Mouse (Mus musculus): Measurements from ENCODE around the gene Olfr1392. TPM values are rescaled to one million over a fixed set of nuclear protein-coding genes. Genes with fewer than 3 reads are reported as not detected.

Gene Olfr1392
- polyA plus RNA-seq, 1 experiment = not detected

- H3K9me3 ChIP-seq (ENCODE audit: control insufficient read depth, low read length) = no peaks in the 10 kb centered on the region
- peak overlapping the region; percentile 80 for H3K4me3 ChIP-seq (replicated peaks)
- no peaks in the 10 kb centered on the region for H3K27me3 ChIP-seq (ENCODE audit: control insufficient read depth)
- no peak for TF ChIP-seq GATA1 (IDR thresholded peaks at IDR 0.05; ENCODE audit: low read length)
- TF ChIP-seq TAL1 (IDR thresholded peaks at IDR 0.05; ENCODE audit: low read length) = no peak
- H3K36me3 ChIP-seq (ENCODE audit: control insufficient read depth) = peaks cover 54% of the 10 kb centered on the region
- peaks cover 95% of the 10 kb centered on the region for H3K4me1 ChIP-seq (ENCODE audit: control insufficient read depth)
Observed at GRCm38 (mm10) chr11:49250422-49251379, 34.4 kb upstream of the Olfr1392 start.

DNA sequence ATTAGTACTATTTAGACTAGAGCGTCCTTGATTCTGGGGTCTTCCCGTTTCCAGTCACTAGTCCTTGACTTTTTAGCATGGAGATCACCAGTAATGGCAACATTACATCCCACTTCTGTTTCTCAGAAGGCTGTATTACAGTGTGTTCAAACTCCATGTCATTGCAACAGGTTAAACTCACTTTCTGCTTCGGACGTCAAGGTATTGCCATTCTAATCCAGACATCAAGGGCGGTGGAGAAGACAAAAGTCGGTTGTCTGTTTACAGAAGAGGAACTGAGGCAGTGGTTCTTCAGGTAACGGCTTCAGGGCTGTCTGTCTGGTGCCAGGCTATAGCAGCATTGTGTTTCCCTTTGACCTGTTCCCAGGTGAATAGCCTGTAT is 33.7 kb upstream of the Olfr1392 start:
- no peak for TF ChIP-seq TAL1 (IDR thresholded peaks at IDR 0.05; ENCODE audit: low read length)
- no peak for TF ChIP-seq GATA1 (IDR thresholded peaks at IDR 0.05; ENCODE audit: low read length)
- H3K36me3 ChIP-seq (ENCODE audit: control insufficient read depth) = peaks cover 60% of the 10 kb centered on the region
- no peaks in the 10 kb centered on the region for H3K9me3 ChIP-seq (ENCODE audit: control insufficient read depth, low read length)
- H3K4me3 ChIP-seq (replicated peaks) = peak overlapping the region; percentile 80
- H3K4me1 ChIP-seq (ENCODE audit: control insufficient read depth) = peaks cover 88% of the 10 kb centered on the region
- no peaks in the 10 kb centered on the region for H3K27me3 ChIP-seq (ENCODE audit: control insufficient read depth)

GRCm38 (mm10) chr11:49252048-49252447 is 33.0 kb upstream of the Olfr1392 start:
- H3K4me1 ChIP-seq (ENCODE audit: control insufficient read depth) = peaks cover 81% of the 10 kb centered on the region
- H3K4me3 ChIP-seq (replicated peaks) = peak overlapping the region; percentile 80
- no peak for TF ChIP-seq TAL1 (IDR thresholded peaks at IDR 0.05; ENCODE audit: low read length)
- TF ChIP-seq GATA1 (IDR thresholded peaks at IDR 0.05; ENCODE audit: low read length) = no peak
- no peaks in the 10 kb centered on the region for H3K9me3 ChIP-seq (ENCODE audit: control insufficient read depth, low read length)
- H3K27me3 ChIP-seq (ENCODE audit: control insufficient read depth) = no peaks in the 10 kb centered on the region
- peaks cover 66% of the 10 kb centered on the region for H3K36me3 ChIP-seq (ENCODE audit: control insufficient read depth)

DNA sequence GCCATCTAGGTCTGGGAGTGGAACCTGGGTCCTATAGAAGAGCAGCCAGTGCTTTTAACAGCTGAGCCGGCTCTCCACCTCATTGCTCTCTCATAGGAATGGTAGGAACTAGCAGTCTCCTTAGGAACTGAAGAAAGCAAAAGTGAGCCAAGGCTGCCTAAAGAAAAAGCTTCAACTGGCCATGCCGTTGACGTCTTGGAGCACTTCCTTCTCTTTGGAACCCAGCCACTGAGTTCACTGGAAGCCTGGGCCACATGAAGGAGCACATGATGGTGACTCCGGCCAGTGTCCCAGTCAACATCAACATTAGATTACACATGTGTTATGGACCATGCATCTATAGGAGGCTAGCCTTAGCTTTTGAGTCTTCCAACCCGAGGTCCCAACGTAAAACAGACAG is 32.0 kb upstream of the Olfr1392 start:
- H3K27me3 ChIP-seq (ENCODE audit: control insufficient read depth) = no peaks in the 10 kb centered on the region
- no peak overlapping the region for H3K4me3 ChIP-seq (replicated peaks)
- H3K4me1 ChIP-seq (ENCODE audit: control insufficient read depth) = peaks cover 71% of the 10 kb centered on the region
- H3K9me3 ChIP-seq (ENCODE audit: control insufficient read depth, low read length) = no peaks in the 10 kb centered on the region
- no peak for TF ChIP-seq TAL1 (IDR thresholded peaks at IDR 0.05; ENCODE audit: low read length)
- TF ChIP-seq GATA1 (IDR thresholded peaks at IDR 0.05; ENCODE audit: low read length) = no peak
- peaks cover 72% of the 10 kb centered on the region for H3K36me3 ChIP-seq (ENCODE audit: control insufficient read depth)

- Histone ChIP-seq H3K27me3 (ENCODE audit: control insufficient read depth) (no peaks in the 10 kb centered on the region), H3K36me3 (ENCODE audit: control insufficient read depth) (peaks cover 93% of the 10 kb centered on the region), H3K9me3 (ENCODE audit: control insufficient read depth, low read length) (no peaks in the 10 kb centered on the region), H3K4me3 (replicated peaks) (no peak overlapping the region), H3K4me1 (ENCODE audit: control insufficient read depth) (peaks cover 10% of the 10 kb centered on the region)
- no peak for TF ChIP-seq TAL1 (IDR thresholded peaks at IDR 0.05; ENCODE audit: low read length)
- TF ChIP-seq GATA1 (IDR thresholded peaks at IDR 0.05; ENCODE audit: low read length) = no peak
Observed at GRCm38 (mm10) chr11:49259296-49259695, 25.8 kb upstream of the Olfr1392 start.

GRCm38 (mm10) chr11:49259829-49260228 is 25.3 kb upstream of the Olfr1392 start:
- no peak for TF ChIP-seq TAL1 (IDR thresholded peaks at IDR 0.05; ENCODE audit: low read length)
- no peak for TF ChIP-seq GATA1 (IDR thresholded peaks at IDR 0.05; ENCODE audit: low read length)
- no peak overlapping the region for H3K4me3 ChIP-seq (replicated peaks)
- H3K4me1 ChIP-seq (ENCODE audit: control insufficient read depth) = peaks cover 6% of the 10 kb centered on the region
- H3K36me3 ChIP-seq (ENCODE audit: control insufficient read depth) = peaks cover 93% of the 10 kb centered on the region
- H3K9me3 ChIP-seq (ENCODE audit: control insufficient read depth, low read length) = no peaks in the 10 kb centered on the region
- H3K27me3 ChIP-seq (ENCODE audit: control insufficient read depth) = no peaks in the 10 kb centered on the region

- Histone ChIP-seq H3K4me3 (replicated peaks) (no peak overlapping the region), H3K9me3 (ENCODE audit: control insufficient read depth, low read length) (no peaks in the 10 kb centered on the region), H3K4me1 (ENCODE audit: control insufficient read depth) (no peaks in the 10 kb centered on the region; the same call in 1 of the 2 replicates), H3K36me3 (ENCODE audit: control insufficient read depth) (peaks cover 88% of the 10 kb centered on the region), H3K27me3 (ENCODE audit: control insufficient read depth) (no peaks in the 10 kb centered on the region)
- TF ChIP-seq GATA1 (IDR thresholded peaks at IDR 0.05; ENCODE audit: low read length) = no peak
- TF ChIP-seq TAL1 (IDR thresholded peaks at IDR 0.05; ENCODE audit: low read length) = no peak
Observed at GRCm38 (mm10) chr11:49260598-49261312, 24.3 kb upstream of the Olfr1392 start.

DNA sequence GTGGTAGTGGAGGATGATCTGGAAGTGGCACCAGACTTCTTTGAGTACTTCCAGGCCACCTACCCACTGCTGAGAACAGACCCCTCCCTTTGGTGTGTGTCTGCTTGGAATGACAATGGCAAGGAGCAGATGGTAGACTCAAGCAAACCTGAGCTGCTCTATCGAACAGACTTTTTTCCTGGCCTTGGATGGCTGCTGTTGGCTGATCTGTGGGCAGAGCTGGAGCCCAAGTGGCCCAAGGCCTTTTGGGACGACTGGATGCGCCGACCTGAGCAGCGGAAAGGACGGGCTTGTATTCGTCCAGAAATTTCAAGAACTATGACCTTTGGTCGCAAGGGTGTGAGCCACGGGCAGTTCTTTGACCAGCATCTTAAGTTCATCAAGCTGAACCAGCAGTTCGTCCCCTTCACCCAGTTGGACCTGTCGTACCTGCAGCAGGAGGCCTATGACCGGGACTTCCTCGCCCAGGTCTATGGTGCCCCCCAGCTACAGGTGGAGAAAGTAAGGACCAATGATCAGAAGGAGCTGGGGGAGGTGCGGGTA is 23.7 kb upstream of the Olfr1392 start:
- H3K9me3 ChIP-seq (ENCODE audit: control insufficient read depth, low read length) = no peaks in the 10 kb centered on the region
- H3K4me3 ChIP-seq (replicated peaks) = no peak overlapping the region
- H3K36me3 ChIP-seq (ENCODE audit: control insufficient read depth) = peaks cover 84% of the 10 kb centered on the region
- no peaks in the 10 kb centered on the region; the same call in 1 of the 2 replicates for H3K4me1 ChIP-seq (ENCODE audit: control insufficient read depth)
- no peak for TF ChIP-seq GATA1 (IDR thresholded peaks at IDR 0.05; ENCODE audit: low read length)
- no peak for TF ChIP-seq TAL1 (IDR thresholded peaks at IDR 0.05; ENCODE audit: low read length)
- H3K27me3 ChIP-seq (ENCODE audit: control insufficient read depth) = no peaks in the 10 kb centered on the region

DNA sequence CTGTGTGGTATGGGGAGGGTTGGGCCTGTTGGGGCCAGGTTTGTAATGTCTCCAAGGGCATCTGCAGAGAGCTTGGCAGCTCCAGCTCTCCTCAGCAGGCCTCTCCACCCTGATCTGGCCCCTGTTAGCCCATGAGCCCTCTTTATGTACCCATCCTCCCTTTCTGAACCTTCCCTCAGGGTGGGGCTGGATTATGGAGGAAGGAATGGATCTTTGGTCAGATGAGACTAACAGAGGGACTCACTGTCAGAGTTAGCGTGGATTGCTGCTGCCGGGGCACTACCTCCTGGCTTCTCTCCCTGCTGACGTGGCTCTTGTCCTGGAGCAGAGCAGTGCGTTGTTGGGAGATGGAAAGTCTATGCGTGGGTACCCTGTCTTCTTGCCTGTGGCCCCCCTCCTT is 22.8 kb upstream of the Olfr1392 start:
- Histone ChIP-seq H3K27me3 (ENCODE audit: control insufficient read depth) (no peaks in the 10 kb centered on the region), H3K4me1 (ENCODE audit: control insufficient read depth) (no peaks in the 10 kb centered on the region; the same call in 1 of the 2 replicates), H3K36me3 (ENCODE audit: control insufficient read depth) (peaks cover 75% of the 10 kb centered on the region), H3K4me3 (replicated peaks) (no peak overlapping the region), H3K9me3 (ENCODE audit: control insufficient read depth, low read length) (no peaks in the 10 kb centered on the region)
- TF ChIP-seq GATA1 (IDR thresholded peaks at IDR 0.05; ENCODE audit: low read length) = no peak
- TF ChIP-seq TAL1 (IDR thresholded peaks at IDR 0.05; ENCODE audit: low read length) = no peak

Measured in erythroblast, embryonic 14.5 days (primary cell).